Mouse (Mus musculus) testis, postnatal 14 days (tissue): ENCODE results near the gene Birc6.

Source experiments
- DNase-seq: peaks from one replicate; pipeline ENCODE4 v3.0.0; 2021; ENCODE audit warnings: low spot score

The Birc6 gene

DNA sequence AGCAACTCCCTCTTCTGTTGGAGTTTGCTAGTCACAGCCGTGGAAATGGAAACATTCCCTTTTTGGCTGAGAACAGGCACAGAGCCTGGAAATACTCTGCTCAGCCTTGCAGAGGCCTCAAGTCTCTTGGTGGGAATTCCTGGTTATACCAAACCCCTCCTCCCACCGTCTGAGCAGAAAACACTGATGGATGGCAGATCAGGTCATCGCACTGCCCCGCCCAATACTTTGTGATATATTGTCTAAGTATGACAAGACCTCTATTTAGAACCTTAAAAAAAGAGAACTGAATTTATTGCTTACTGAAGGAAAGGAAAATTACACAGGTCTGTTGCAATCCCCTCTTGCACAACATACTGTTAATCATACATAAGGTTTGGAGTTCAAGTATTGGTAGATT is 182.6 kb downstream of the Birc6 start:
- no peak for DNase-seq

DNA sequence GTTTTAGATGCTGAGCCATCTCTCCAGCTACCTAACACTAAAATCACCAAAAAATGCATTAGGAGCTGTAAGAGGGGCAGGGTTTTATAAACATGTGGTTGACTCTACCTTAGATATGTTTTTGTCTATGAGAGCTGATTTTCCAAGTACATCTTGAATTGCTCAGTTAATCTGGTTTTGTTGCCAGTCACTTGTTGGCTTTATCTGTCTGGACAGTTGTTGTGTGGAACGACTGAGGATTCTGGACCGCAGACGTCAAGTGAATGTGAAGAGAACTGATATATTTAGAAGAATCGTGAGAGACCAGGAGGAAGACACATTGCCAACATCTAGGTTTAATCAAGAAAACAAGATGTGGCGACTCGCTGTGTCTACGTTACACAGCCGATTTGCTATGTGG is 183.5 kb downstream of the Birc6 start:
- DNase-seq, result no peak

DNA sequence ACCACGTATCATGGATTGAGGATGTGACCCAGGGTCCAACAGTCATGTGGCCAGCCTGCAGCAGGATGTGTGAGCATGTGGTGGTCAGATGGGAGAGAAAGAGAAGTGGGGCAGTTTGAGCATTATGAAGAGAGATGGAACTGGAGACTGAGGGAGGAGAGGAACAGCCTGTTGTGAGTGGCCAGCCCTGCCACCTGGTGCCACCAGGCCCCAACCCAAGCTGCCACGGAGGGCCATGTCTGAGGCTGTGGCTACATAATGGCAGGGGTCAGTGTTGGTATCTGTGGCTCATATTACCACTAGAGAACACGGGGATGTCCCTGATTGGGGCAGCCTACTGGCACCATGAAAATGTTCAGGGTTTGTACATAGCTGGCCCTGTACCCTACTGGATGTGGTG is 187.0 kb downstream of the Birc6 start:
- DNase-seq, result no peak

DNA sequence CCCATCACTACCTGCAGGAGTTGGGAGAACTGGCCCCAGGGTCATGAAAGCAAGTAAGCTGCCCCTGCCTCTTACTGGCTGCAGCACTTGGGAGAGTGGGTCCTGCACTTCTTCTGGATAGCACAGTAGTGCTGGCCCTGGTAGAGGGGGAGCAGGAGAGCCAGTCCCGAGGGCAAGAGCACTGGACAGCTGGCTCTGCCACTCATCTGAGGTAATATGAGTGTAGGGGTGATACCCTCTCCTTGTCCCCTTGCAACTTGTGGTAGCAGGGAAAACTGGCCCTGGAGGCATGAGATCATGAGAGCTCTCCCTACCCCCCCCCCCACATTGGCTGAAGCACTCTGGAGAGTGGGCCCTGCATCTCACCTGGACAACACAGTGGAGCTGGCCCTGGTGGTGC is 187.6 kb downstream of the Birc6 start:
- no peak for DNase-seq

DNA sequence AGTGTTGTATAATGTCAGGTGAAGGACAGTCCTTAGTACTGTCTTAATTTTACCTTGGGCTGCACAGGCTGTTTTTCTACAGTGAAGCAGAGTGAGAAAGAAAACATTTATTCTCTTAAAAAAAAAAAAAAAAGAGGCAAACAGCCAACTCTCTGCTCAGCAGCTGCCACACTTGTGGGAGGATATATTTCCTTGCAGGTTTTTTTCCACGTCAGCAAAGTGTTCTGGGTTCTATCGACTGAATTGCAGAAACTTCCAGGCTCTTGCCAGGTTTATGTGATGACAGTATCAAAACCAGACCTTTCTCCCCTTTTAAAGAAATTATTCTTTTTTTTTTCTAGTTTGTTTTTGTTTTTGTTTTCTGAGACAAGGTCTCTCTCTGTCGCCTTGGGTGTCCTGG is 188.5 kb downstream of the Birc6 start:
- no peak for DNase-seq

DNA sequence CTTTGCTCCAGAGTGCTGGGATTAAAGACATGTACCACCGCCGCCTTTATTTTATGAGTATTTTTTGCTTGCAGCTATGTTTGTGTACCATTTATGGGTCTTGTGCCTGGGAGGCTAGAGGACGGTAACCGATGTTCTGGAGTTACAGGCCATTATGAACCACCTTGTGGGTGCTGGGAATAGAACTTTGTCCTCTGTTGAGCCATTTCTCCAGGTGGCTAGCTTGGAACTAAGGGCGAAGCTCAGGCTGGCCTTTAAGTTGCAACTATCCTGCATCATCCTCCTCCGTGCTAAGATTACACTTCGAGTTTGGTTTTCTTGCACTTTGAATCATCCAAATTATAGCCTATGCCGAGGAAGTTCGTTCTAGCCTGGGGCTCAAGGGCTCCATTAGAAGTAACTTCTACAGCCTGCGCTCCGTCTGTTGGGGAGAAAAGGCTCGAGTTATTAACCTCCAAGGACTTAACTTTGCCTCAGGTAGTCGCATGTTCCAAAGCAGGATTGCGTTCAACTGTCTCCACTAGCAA is 189.1 kb downstream of the Birc6 start:
- DNase-seq, result no peak

DNA sequence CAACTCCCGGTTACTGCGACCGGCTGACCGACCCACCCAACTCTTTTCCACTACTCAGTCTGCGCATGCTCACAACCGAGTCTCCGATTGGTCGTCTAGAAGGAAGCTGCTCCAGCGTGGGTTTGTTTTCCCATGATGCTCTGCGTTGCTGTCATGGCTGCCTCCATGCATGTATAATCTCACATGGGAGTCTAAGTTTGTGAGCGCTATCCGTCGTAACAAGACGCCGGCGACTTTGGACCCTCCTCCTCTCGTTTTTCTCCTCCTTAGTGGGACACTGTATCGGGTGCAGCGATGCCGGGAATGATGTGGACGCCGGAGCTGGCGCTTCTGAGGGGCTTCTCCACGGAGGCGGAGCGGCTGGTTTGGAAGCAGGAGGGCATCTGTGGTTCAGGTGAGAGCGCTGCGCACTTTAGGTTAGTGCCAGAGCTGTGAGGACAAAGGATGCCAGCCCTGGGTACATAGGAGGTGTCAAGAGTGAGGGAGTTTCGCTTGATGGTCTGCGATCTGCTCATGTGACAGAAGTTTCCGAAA is 189.6 kb downstream of the Birc6 start, which contains the start of gene Ttc27:
Gene Ttc27, plus strand, starts transcription at position 115 of the 534 bp plus-strand sequence.
- peak; percentile 96 for DNase-seq

DNA sequence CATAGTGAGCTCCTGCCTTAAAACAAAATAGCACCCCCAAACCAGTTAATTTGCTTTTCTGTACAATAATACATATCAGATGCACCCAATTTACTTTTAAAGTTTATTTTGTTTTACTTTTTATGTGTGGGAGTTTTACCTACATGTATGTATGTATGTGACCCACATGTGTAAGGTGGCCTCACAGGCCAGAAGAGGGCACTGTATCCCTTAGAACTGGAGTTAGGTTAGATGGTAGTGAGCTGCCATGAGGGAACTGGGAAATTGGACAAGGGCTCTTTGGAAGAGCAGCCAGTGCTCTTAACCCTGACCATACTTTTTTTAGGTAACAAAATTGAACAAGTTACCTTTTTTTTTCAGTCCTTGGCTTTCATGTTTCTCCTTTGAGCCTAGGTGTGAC is 204.8 kb downstream of the Birc6 start:
- no peak for DNase-seq

DNA sequence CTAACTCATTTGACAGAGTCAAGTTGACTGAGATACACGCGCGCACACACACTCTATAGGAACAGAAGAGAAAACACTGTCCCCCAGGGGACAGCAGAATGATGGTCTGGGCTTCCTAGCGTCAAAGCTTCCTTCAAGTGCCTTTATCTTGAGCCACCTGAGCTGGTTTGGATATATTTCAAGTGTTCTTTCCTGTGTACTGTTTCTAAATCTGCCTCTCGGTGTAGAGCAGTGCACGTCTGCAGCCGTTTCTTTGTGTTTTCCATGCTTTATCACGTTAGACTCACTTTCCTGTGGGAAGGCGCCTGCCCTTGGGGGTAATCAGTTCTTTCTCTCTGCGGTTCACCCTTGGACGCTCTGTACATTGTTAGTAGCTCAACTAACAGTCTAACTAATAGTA is 207.3 kb downstream of the Birc6 start:
- no peak for DNase-seq

DNA sequence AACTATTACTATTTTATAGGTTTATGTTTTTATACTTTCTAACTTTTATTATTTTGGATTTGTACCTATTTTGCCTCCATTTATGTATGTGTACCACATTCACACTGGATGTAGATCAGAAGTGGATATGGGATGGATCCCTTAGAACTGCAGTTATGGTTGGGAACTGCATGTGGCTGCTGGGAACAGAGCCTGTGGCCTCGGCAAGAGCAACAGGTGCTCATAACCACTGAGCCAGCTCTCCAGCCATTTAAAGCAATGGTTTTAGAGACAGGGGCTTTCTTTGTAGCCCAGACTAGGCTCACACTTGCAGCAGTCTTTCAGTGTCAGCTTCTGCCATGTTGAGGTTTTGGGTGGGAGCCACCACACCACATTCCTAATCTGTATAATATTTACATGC is 221.6 kb downstream of the Birc6 start:
- no peak for DNase-seq

DNA sequence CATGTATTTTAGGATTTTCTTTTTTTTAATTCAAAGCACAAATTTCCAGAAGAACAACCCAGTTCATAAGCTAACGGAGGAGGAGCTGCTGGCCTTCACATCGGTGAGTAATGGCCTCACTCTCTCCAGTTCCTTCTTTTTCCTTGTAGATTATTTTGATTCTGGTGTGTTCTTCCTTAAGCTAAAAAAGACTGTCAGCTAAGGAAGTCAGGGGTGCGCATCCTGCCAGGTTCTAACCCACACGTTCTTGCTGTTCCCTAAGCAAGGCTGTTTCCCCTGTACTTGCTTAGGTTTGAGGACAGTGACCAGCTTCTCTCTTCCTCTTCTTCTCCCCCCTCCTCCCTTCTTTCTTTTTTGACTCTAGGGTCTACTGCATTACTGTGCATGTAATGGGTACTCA is 222.9 kb downstream of the Birc6 start:
- DNase-seq, result no peak
